Mouse (Mus musculus) CH12.LX (cell line): ENCODE measurements at regions not wholly inside any gene's neighbourhood (a gene's known extent, or its start where the extent isn't known, plus 50 kb on each side); places are given as distances from the start of the nearest gene placed in this dataset.

Experiments used
- DNase-seq: peaks from one replicate; pipeline ENCODE4 v3.0.0-alpha.2; 2013; ENCODE audit errors: extremely low read depth
- H3K27ac ChIP-seq: 2 replicates; pipeline ENCODE4 v1.5.1; 2012; ENCODE audit warnings: low read depth, mild to moderate bottlenecking, control low read depth, moderate library complexity; ENCODE audit not compliant: insufficient read depth
- H3K27me3 ChIP-seq: replicated peaks from 2 replicates; pipeline ENCODE3; 2012; ENCODE audit warnings: inconsistent platforms
- H3K36me3 ChIP-seq, 2 experiments: replicated peaks in 1 of 2; 2 replicates each; pipeline versions ENCODE3 to v1.6.1; 2012; ENCODE audit warnings: inconsistent platforms in 1 of 2, low read length in 1 of 2, mild to moderate bottlenecking in 1 of 2, mixed read lengths in 1 of 2, moderate library complexity in 1 of 2; ENCODE audit not compliant: control insufficient read depth in 1 of 2, insufficient read depth in 1 of 2
- H3K4me1 ChIP-seq, 2 experiments: 2 replicates each; pipeline ENCODE4 v1.6.1; 2012; ENCODE audit warnings: inconsistent platforms in 1 of 2, moderate library complexity in 1 of 2; ENCODE audit not compliant: insufficient read depth in 2 of 2, control insufficient read depth in 1 of 2
- H3K4me2 ChIP-seq: 2 replicates; pipeline ENCODE4 v1.6.1; 2012; ENCODE audit warnings: low read depth, mild to moderate bottlenecking, control low read depth; ENCODE audit not compliant: poor library complexity, insufficient read depth, severe bottlenecking
- H3K4me3 ChIP-seq, 3 experiments: fragments of 150-350 bp in 1 of 3; sonication (generic) in 1 of 3; replicated peaks in 1 of 3; 2 replicates each; pipeline versions ENCODE3 to v1.5.1; 2011 to 2012; ENCODE audit warnings: low read depth in 2 of 3, low read length in 2 of 3, mild to moderate bottlenecking in 2 of 3, moderate library complexity in 2 of 3, control low read depth in 1 of 3, improper control_type of control experiment in 1 of 3, inconsistent platforms in 1 of 3, mixed read lengths in 1 of 3; ENCODE audit not compliant: poor library complexity in 1 of 3
- H3K79me2 ChIP-seq: replicated peaks from 2 replicates; pipeline ENCODE4 v1.6.1; 2012; ENCODE audit warnings: mild to moderate bottlenecking, moderate library complexity; ENCODE audit not compliant: control insufficient read depth, poor library complexity, insufficient read depth, severe bottlenecking; ENCODE audit errors: extremely low read depth
- H3K9ac ChIP-seq: 2 replicates; pipeline ENCODE4 v1.6.1; 2012; ENCODE audit warnings: low read depth, mild to moderate bottlenecking, control low read depth, moderate library complexity; ENCODE audit not compliant: insufficient read depth
- H3K9me3 ChIP-seq: replicated peaks from 2 replicates; pipeline ENCODE3; 2012; ENCODE audit warnings: low read length, inconsistent platforms, mixed read lengths
- CHD1 ChIP-seq: IDR thresholded peaks from 2 replicates; pipeline ENCODE4 v1.6.1; 2012; ENCODE audit warnings: low read depth, low read length, improper control_type of control experiment, inconsistent platforms
- CTCF ChIP-seq, 2 experiments: IDR thresholded peaks in 1 of 2; conservative IDR thresholded peaks in 1 of 2; 2 replicates each; pipeline ENCODE4 v1.5.1; 2011 to 2012; ENCODE audit warnings: low read depth in 2 of 2, low read length in 2 of 2, improper control_type of control experiment in 1 of 2, inconsistent platforms in 1 of 2, mild to moderate bottlenecking in 1 of 2, moderate library complexity in 1 of 2
- EP300 ChIP-seq: IDR thresholded peaks from 2 replicates; pipeline ENCODE4 v1.6.1; 2011; ENCODE audit warnings: low read length, improper control_type of control experiment
- HCFC1 ChIP-seq: IDR thresholded peaks from 2 replicates; pipeline ENCODE4 v1.6.1; 2012; ENCODE audit warnings: low read depth, mild to moderate bottlenecking, inconsistent platforms, low read length, improper control_type of control experiment
- JUN ChIP-seq: IDR thresholded peaks from 2 replicates; pipeline ENCODE4 v1.6.1; 2011; ENCODE audit warnings: low read depth, mild to moderate bottlenecking, low read length, improper control_type of control experiment, moderate library complexity; ENCODE audit not compliant: insufficient read depth
- MAX ChIP-seq: IDR thresholded peaks from 2 replicates; pipeline ENCODE4 v1.6.1; 2011; ENCODE audit warnings: low read length, improper control_type of control experiment
- MAZ ChIP-seq: IDR thresholded peaks from 2 replicates; pipeline ENCODE4 v1.6.1; 2012; ENCODE audit warnings: low read depth, mild to moderate bottlenecking, inconsistent platforms, low read length, improper control_type of control experiment, moderate library complexity
- MEF2A ChIP-seq: IDR thresholded peaks from 2 replicates; pipeline ENCODE4 v1.6.1; 2014; ENCODE audit warnings: low read depth, mild to moderate bottlenecking, inconsistent platforms, low read length, improper control_type of control experiment, borderline replicate concordance
- MXI1 ChIP-seq: IDR thresholded peaks from 2 replicates; pipeline ENCODE4 v1.6.1; 2011; ENCODE audit warnings: mild to moderate bottlenecking, low read depth, low read length, improper control_type of control experiment
- MYC ChIP-seq: IDR thresholded peaks from 2 replicates; pipeline ENCODE4 v1.6.1; 2011; ENCODE audit warnings: low read depth, mild to moderate bottlenecking, improper control_type of control experiment, low read length
- NELFE ChIP-seq: IDR thresholded peaks from 2 replicates; pipeline ENCODE4 v1.6.1; 2011; ENCODE audit warnings: low read depth, low read length, improper control_type of control experiment
- NRF1 ChIP-seq: IDR thresholded peaks from 2 replicates; pipeline ENCODE4 v1.6.1; 2014; ENCODE audit warnings: low read depth, mild to moderate bottlenecking, inconsistent platforms, low read length, improper control_type of control experiment, moderate library complexity
- PAX5 ChIP-seq: IDR thresholded peaks from 2 replicates; pipeline ENCODE4 v1.6.1; 2012; ENCODE audit warnings: low read length, inconsistent platforms, mixed read lengths
- POLR2A ChIP-seq: IDR thresholded peaks from 2 replicates; pipeline ENCODE4 v1.6.1; 2011; ENCODE audit warnings: low read depth, mild to moderate bottlenecking, improper control_type of control experiment, low read length
- POLR2AphosphoS2 ChIP-seq: IDR thresholded peaks from 2 replicates; pipeline ENCODE4 v1.6.1; 2011; ENCODE audit warnings: low read depth, low read length, improper control_type of control experiment
- RAD21 ChIP-seq: IDR thresholded peaks from 2 replicates; pipeline ENCODE4 v1.6.1; 2011; ENCODE audit warnings: low read depth, mild to moderate bottlenecking, low read length, improper control_type of control experiment, moderate library complexity
- RCOR1 ChIP-seq: conservative IDR thresholded peaks from 2 replicates; pipeline ENCODE4 v1.6.1; 2012; ENCODE audit warnings: low read depth, mild to moderate bottlenecking, inconsistent platforms, low read length, improper control_type of control experiment
- SIN3A ChIP-seq: IDR thresholded peaks from 2 replicates; pipeline ENCODE4 v1.6.1; 2012; ENCODE audit warnings: low read length, improper control_type of control experiment, inconsistent platforms
- TBP ChIP-seq: conservative IDR thresholded peaks from 2 replicates; pipeline ENCODE4 v1.6.1; 2011; ENCODE audit warnings: low read depth, low read length, improper control_type of control experiment
- TCF12 ChIP-seq: IDR thresholded peaks from 2 replicates; pipeline ENCODE4 v1.6.1; 2014; ENCODE audit warnings: low read depth, mild to moderate bottlenecking, inconsistent platforms, low read length, improper control_type of control experiment
- UBTF ChIP-seq: IDR thresholded peaks from 2 replicates; pipeline ENCODE4 v1.6.1; 2012; ENCODE audit warnings: low read depth, mild to moderate bottlenecking, inconsistent platforms, low read length, improper control_type of control experiment, moderate library complexity
- USF1 ChIP-seq: IDR thresholded peaks from 2 replicates; pipeline ENCODE4 v1.6.1; 2014; ENCODE audit warnings: low read depth, mild to moderate bottlenecking, inconsistent platforms, low read length, improper control_type of control experiment
- USF2 ChIP-seq: conservative IDR thresholded peaks from 2 replicates; pipeline ENCODE4 v1.6.1; 2011; ENCODE audit warnings: low read depth, low read length, improper control_type of control experiment
- ZC3H11A ChIP-seq: IDR thresholded peaks from 2 replicates; pipeline ENCODE4 v1.6.1; 2012; ENCODE audit warnings: low read depth, mild to moderate bottlenecking, inconsistent platforms, low read length, improper control_type of control experiment
- ZKSCAN1 ChIP-seq: IDR thresholded peaks from 2 replicates; pipeline ENCODE4 v1.6.1; 2012; ENCODE audit warnings: low read depth, inconsistent platforms, low read length, improper control_type of control experiment, borderline replicate concordance
- ZMIZ1 ChIP-seq: IDR thresholded peaks from 2 replicates; pipeline ENCODE4 v1.6.1; 2012; ENCODE audit warnings: low read depth, mild to moderate bottlenecking, inconsistent platforms, low read length, improper control_type of control experiment
- ZNF384 ChIP-seq: IDR thresholded peaks from 2 replicates; pipeline ENCODE4 v1.6.1; 2012; ENCODE audit warnings: low read depth, low read length, improper control_type of control experiment, inconsistent platforms
- dilution Hi-C: fragments of 300-500 bp; cut with MboI; formaldehyde crosslinking; loops from 2 replicates; pipeline ENCODE4 v1.14.3; 2020; ENCODE audit warnings: low sequenced_read_pairs; ENCODE audit not compliant: extremely low pct_unique_long_range_greater_than_20kb, extremely low pct_ligation_motif_present
- in situ Hi-C: fragments of 300-500 bp; cut with MboI; formaldehyde crosslinking; loops from 3 replicates; pipeline ENCODE4 v1.14.3; 2019; ENCODE audit warnings: low sequenced_read_pairs, low pct_ligation_motif_present, low pct_unique_long_range_greater_than_20kb, mixed read lengths

GRCm38 (mm10) chr3:147249906-147250305 lies 397.7 kb downstream of the Ttll7 start:
- peaks cover 0 to 9% of the 10 kb centered on the region in 2 experiments; a peak in 2 of 4 replicates for H3K4me1 ChIP-seq
- H3K9me3 ChIP-seq = no peaks in the 10 kb centered on the region
- no peaks in the 10 kb centered on the region for H3K36me3 ChIP-seq
- dilution Hi-C loops = no loop called here
- H3K9ac ChIP-seq = no peak overlapping the region
- H3K4me3 ChIP-seq = no peak overlapping the region
- TF ChIP-seq UBTF = no peak
- TF ChIP-seq, all 38 proteins: peak for 0
- in situ Hi-C loops = no loop called here
- Histone ChIP-seq H3K27ac (no peak overlapping the region), H3K4me2 (no peak overlapping the region), H3K27me3 (no peaks in the 10 kb centered on the region), H3K79me2 (no peaks in the 10 kb centered on the region)
- no peak for DNase-seq

DNA sequence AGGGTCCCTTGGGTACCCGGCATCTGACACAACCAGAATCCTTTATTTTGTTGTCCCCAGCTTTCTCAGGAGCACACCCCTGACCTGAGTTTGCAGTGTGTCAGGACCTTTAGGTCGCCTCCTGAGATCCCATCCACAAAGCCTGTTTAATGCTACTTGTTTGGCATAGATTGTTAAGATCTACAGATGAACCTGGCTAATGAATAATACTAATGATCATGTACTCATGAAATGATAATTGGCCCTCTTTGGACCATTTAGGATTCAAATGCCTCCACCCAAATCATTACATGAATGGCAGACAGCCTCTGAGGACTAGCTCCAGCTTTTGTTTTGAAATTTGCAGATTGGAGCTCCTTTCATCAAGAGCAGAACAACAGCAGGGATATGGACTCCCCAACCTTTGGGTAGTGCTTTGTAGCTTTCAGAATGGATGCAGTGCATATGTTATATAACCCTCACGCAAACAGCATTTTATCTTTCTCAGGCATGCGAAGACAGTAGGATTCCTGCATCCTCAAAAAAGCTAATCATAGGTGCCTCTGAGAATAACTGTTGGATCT lies 400.1 kb downstream of the Ttll7 start:
- no peak for TF ChIP-seq MEF2A
- TF ChIP-seq EP300 = no peak
- TF ChIP-seq NELFE = no peak
- no peak for TF ChIP-seq TCF12
- TF ChIP-seq POLR2A = no peak
- no peak for TF ChIP-seq MXI1
- no peak for TF ChIP-seq USF2
- TF ChIP-seq HCFC1 = no peak
- no peak for TF ChIP-seq CHD1
- TF ChIP-seq PAX5 = no peak
- no peak for TF ChIP-seq NRF1
- no peak for TF ChIP-seq TBP
- TF ChIP-seq RCOR1 = no peak
- DNase-seq = no peak
- dilution Hi-C loops (no loop called here), in situ Hi-C loops (no loop called here)
- Histone ChIP-seq H3K79me2 (no peaks in the 10 kb centered on the region), H3K9ac (no peak overlapping the region), H3K27ac (no peak overlapping the region), H3K4me3 (no peak overlapping the region), H3K9me3 (no peaks in the 10 kb centered on the region), H3K4me2 (no peak overlapping the region), H3K4me1 (peaks cover 0 to 18% of the 10 kb centered on the region in 2 experiments; a peak in 2 of 4 replicates), H3K36me3 (no peaks in the 10 kb centered on the region), H3K27me3 (no peaks in the 10 kb centered on the region)

DNA sequence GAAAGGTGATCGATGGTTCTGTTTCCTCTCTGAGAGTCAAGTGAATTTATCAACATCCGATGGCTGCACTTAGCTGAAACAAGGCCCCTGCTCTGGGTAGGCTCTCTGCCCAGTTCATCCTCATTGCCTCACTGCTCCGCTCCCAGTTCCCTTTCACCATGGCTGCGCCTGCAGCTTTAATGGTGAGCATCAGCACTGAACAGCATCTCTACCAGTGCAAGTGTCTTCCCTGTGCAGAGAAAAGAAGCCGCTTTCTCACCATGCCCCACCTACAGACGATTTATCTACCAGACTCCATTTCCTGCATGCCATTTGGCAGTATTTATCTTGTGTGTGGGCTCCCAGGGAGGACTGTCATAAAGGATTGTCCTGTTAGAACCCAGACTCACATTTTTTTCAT lies 400.6 kb downstream of the Ttll7 start:
- no peak for DNase-seq
- in situ Hi-C loops = no loop called here

More for the DNA sequence above, 400.6 kb downstream of the Ttll7 start:
- H3K4me2 ChIP-seq = no peak overlapping the region
- TF ChIP-seq RAD21 = no peak
- no peak for TF ChIP-seq EP300
- no peak for TF ChIP-seq POLR2AphosphoS2
- TF ChIP-seq ZMIZ1 = no peak
- no peak for TF ChIP-seq ZKSCAN1
- TF ChIP-seq PAX5 = no peak
- TF ChIP-seq USF1 = no peak
- no peak for TF ChIP-seq ZNF384
- no peak for TF ChIP-seq MAZ
- TF ChIP-seq MYC = no peak
- TF ChIP-seq MEF2A = no peak
- TF ChIP-seq CTCF (conservative IDR thresholded peaks at IDR 0.05 in 1 of 2, IDR thresholded peaks at IDR 0.05 in 1 of 2; ENCODE audit: low read depth in 2 of 2, low read length in 2 of 2) = no peak
- no peak for TF ChIP-seq TBP
- TF ChIP-seq SIN3A = no peak
- no peak for TF ChIP-seq MXI1
- no peak for TF ChIP-seq MAX
- TF ChIP-seq CHD1 = no peak
- TF ChIP-seq NELFE = no peak
- no peak for TF ChIP-seq JUN
- no peak for TF ChIP-seq ZC3H11A
- no peaks in the 10 kb centered on the region for H3K36me3 ChIP-seq
- H3K9me3 ChIP-seq = no peaks in the 10 kb centered on the region
- H3K4me1 ChIP-seq = peaks cover 0 to 18% of the 10 kb centered on the region in 2 experiments; a peak in 2 of 4 replicates
- no peak overlapping the region for H3K9ac ChIP-seq
- H3K27me3 ChIP-seq = no peaks in the 10 kb centered on the region
- no peak overlapping the region for H3K4me3 ChIP-seq
- dilution Hi-C loops = no loop called here
- H3K79me2 ChIP-seq = no peaks in the 10 kb centered on the region
- no peak overlapping the region for H3K27ac ChIP-seq
